Mouse (Mus musculus) heart, postnatal 0 days (tissue): ENCODE measurements around the gene Tmtc1. TPM values are rescaled to one million over a fixed set of nuclear protein-coding genes. Genes with fewer than 3 reads are reported as not detected.

Experiments used
- ATAC-seq: fragments of 200-750 bp; cut with Nextera tagmentation; 2 replicates; pipeline ENCODE4 v1.8.0; 2017; ENCODE audit warnings: low read depth, moderate number of reproducible peaks, moderate library complexity; ENCODE audit not compliant: insufficient read depth
- DNase-seq: peaks from one replicate; pipeline ENCODE4 v3.0.0-alpha.2; 2016; ENCODE audit warnings: low spot score
- H3K27ac ChIP-seq: fragments of 300-500 bp; sonication (generic); 2 replicates; pipeline ENCODE4 v1.5.1; 2014; ENCODE audit warnings: low read depth, mild to moderate bottlenecking
- H3K27me3 ChIP-seq: fragments of 300-500 bp; sonication (generic); 2 replicates; pipeline ENCODE4 v1.6.1; 2014; ENCODE audit warnings: low read length, mixed read lengths; ENCODE audit not compliant: control insufficient read depth, insufficient read depth
- H3K36me3 ChIP-seq: fragments of 300-500 bp; sonication (generic); replicated peaks from 2 replicates; pipeline ENCODE4 v1.6.1; 2014; ENCODE audit warnings: low read length, mixed read lengths; ENCODE audit not compliant: control insufficient read depth, insufficient read depth
- H3K4me1 ChIP-seq: fragments of 300-500 bp; sonication (generic); 2 replicates; pipeline ENCODE4 v1.6.1; 2014; ENCODE audit warnings: antibody characterized with exemption; ENCODE audit not compliant: control insufficient read depth, insufficient read depth
- H3K4me2 ChIP-seq: fragments of 300-500 bp; sonication (generic); 2 replicates; pipeline ENCODE4 v1.6.1; 2014; ENCODE audit warnings: low read depth, mild to moderate bottlenecking, low read length, moderate library complexity
- H3K4me3 ChIP-seq: fragments of 300-500 bp; sonication (generic); 2 replicates; pipeline ENCODE4 v1.5.1; 2014; ENCODE audit warnings: low read depth, low read length
- H3K9ac ChIP-seq: fragments of 300-500 bp; sonication (generic); replicated peaks from 2 replicates; pipeline ENCODE4 v1.6.1; 2014; ENCODE audit warnings: low read depth, low read length, mixed read lengths
- H3K9me3 ChIP-seq: fragments of 300-500 bp; sonication (generic); replicated peaks from 2 replicates; pipeline ENCODE4 v1.6.1; 2016; ENCODE audit warnings: low read length; ENCODE audit not compliant: control insufficient read depth
- CTCF ChIP-seq: IDR thresholded peaks from 2 replicates; pipeline ENCODE4 v1.5.1; 2016; ENCODE audit warnings: antibody characterized with exemption, control low read depth, low read depth
- EP300 ChIP-seq: IDR thresholded peaks from 2 replicates; pipeline ENCODE4 v1.6.1; 2016; ENCODE audit warnings: antibody characterized with exemption, low read depth
- WGBS: fragments of 180-500 bp; shearing (Covaris S2); extraction: QIAGEN DNeasy Blood & Tissue Kit; methylation state at CpG from one replicate; pipeline ENCODE4 v1.1.7; 2014; 5-methylcytosine and 5-hydroxymethylcytosine counted together
- polyA plus RNA-seq: library from polyadenylated mRNA; unstranded; fragments of >200 nt; fragmentation: Nextera tagmentation; extraction: Ambion mirVana; gene quantifications from 2 replicates; pipeline ENCODE4 v1.2.1, GENCODE M21; 2015
- total RNA-seq: library from RNA; depleted of rRNA; stranded (reverse); fragments of >200 nt; gene quantifications from 2 replicates; pipeline ENCODE4 v1.2.3, GENCODE M21; 2014; ENCODE audit warnings: low replicate concordance; rRNA removed

Tmtc1 gene
- total and polyA plus RNA-seq, 2 experiments from 2014 or later, result 2.5 to 28.9 TPM

DNA sequence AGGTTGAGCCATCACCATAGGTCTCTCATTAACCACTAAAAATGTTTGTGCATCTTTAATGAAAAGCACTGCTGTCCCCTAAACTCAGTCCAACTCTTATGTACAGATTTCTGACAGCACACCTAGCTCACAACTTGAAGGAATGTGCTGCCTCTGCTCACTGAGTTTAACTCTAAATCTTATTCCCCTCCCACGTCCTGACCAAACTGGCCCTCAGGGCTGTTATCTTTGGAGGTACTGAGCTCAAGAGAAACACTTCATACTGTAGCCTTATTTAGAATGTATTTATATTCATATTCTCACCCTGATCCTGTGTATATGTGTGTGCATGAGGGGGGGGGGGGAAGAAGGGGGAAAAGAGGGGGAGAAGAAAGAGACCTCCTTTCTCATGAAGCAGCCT lies 236.7 kb downstream of the Tmtc1 start:
- H3K36me3 ChIP-seq, result peaks cover 22% of the 10 kb centered on the region
- H3K4me2 ChIP-seq, result no peak overlapping the region
- no peak for TF ChIP-seq CTCF
- TF ChIP-seq EP300, result no peak
- ATAC-seq (no peak), DNase-seq (no peak)
- H3K9ac ChIP-seq, result no peak overlapping the region
- WGBS, result 26% methylated on average over 1 of the region's 1 CpGs
- H3K27ac ChIP-seq, result no peak overlapping the region
- no peaks in the 10 kb centered on the region for H3K9me3 ChIP-seq
- H3K4me3 ChIP-seq, result no peak overlapping the region
- H3K27me3 ChIP-seq, result no peaks in the 10 kb centered on the region
- peaks cover under 1% of the 10 kb centered on the region for H3K4me1 ChIP-seq

GRCm38 (mm10) chr6:148205134-148205533 lies 239.1 kb downstream of the Tmtc1 start:
- WGBS, result 57% methylated on average over 1 of the region's 1 CpGs
- Histone ChIP-seq H3K4me3 (no peak overlapping the region), H3K27me3 (no peaks in the 10 kb centered on the region), H3K9me3 (no peaks in the 10 kb centered on the region), H3K4me2 (no peak overlapping the region), H3K4me1 (no peaks in the 10 kb centered on the region), H3K27ac (no peak overlapping the region), H3K36me3 (peaks cover 41% of the 10 kb centered on the region), H3K9ac (no peak overlapping the region)
- no peak for DNase-seq
- no peak for TF ChIP-seq EP300
- no peak for ATAC-seq

GRCm38 (mm10) chr6:148199729-148200128 lies 244.5 kb downstream of the Tmtc1 start:
- no peaks in the 10 kb centered on the region for H3K9me3 ChIP-seq
- H3K36me3 ChIP-seq, result peaks cover 65% of the 10 kb centered on the region
- TF ChIP-seq EP300 (no peak), CTCF (no peak)
- 83% methylated on average over 3 of the region's 3 CpGs for WGBS
- no peak overlapping the region for H3K4me3 ChIP-seq
- H3K4me1 ChIP-seq, result no peaks in the 10 kb centered on the region
- no peak overlapping the region for H3K27ac ChIP-seq
- ATAC-seq (no peak), DNase-seq (no peak)
- no peak overlapping the region for H3K4me2 ChIP-seq
- H3K9ac ChIP-seq, result no peak overlapping the region
- H3K27me3 ChIP-seq, result no peaks in the 10 kb centered on the region

DNA sequence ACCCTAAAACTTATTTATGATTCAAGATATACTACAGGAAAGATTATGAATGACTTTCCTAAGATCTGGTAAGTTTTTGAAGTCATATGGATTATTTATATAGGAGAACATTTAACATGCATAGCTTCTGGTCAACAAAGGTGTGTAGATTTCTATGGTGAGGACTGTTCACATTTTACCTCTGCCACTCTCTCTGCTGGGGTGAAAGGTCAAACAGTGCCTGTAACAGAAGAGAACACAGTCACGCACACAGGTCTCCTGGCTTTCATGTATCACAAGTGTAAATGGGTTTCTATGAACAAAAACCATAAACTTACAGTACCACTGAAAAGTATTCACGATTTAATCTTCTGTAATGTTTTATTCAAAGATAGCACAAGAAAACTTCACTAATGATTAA lies 245.0 kb downstream of the Tmtc1 start:
- TF ChIP-seq EP300 (no peak), CTCF (no peak)
- Histone ChIP-seq H3K36me3 (peaks cover 69% of the 10 kb centered on the region), H3K9ac (no peak overlapping the region), H3K4me1 (no peaks in the 10 kb centered on the region), H3K4me2 (no peak overlapping the region), H3K27ac (no peak overlapping the region), H3K27me3 (no peaks in the 10 kb centered on the region), H3K4me3 (no peak overlapping the region), H3K9me3 (no peaks in the 10 kb centered on the region)
- ATAC-seq (no peak), DNase-seq (no peak)
- whole genome bisulfite sequencing, result 88% methylated on average over 2 of the region's 2 CpGs

DNA sequence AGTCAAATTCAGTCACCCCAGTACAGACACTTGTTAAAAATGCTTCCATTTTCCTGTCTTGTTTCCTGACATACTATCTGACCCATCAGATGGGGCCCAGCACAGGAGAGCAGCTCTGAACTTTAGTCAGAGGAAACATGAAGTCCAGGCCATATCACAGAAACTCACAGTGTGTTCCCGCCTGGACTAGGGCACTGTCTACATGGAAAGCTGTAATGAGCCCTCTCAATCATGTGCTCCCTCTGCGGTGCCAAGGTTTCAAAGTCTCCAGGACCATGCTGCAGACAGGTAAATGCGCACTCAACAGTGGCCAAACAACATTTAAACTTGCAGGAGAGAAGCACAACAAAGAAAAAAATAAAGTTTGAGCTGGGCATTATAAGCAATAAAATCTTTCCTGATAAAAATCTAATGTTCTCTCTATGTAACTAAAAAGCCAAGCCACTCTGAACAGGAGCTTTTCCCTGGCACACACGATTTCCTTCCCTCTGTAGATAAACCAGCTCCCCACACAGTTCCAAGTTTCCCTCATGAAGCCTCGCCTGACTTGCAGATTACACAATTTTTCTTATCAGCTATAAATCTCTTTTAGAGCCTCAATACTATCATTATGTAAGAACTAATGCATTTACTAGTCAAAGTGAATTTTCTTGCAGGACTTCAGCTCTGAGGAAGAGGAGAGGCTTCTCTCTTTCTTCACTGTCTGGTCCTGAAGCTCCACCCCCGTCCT lies 250.1 kb downstream of the Tmtc1 start:
- ATAC-seq (no peak), DNase-seq (no peak)
- peaks cover 64% of the 10 kb centered on the region for H3K36me3 ChIP-seq
- no peaks in the 10 kb centered on the region for H3K27me3 ChIP-seq
- H3K9me3 ChIP-seq, result no peaks in the 10 kb centered on the region
- H3K27ac ChIP-seq, result no peak overlapping the region
- H3K4me2 ChIP-seq, result no peak overlapping the region
- H3K9ac ChIP-seq, result no peak overlapping the region
- WGBS, result 78% methylated on average over 6 of the region's 6 CpGs
- no peaks in the 10 kb centered on the region for H3K4me1 ChIP-seq
- no peak overlapping the region for H3K4me3 ChIP-seq
- no peak for TF ChIP-seq EP300
- no peak for TF ChIP-seq CTCF

DNA sequence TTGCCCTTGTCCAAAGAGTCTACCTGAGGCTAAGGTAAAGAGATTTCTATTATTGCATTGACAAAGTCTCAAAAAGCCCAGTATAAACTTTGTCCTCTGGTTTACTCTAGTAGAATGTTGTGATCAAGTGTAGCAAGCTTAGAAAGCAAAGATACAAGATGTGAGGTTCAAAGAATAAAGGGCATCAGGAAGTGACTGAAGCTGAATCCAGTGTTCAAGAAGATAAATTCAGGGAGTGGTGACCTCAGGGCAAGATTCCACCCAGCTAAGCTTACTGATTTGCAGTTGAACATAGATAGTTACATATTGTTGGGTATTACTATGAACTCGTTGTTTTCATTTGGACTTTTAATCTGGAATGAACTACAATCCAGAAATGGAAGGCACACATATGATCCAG lies 258.5 kb downstream of the Tmtc1 start:
- Histone ChIP-seq H3K36me3 (peaks cover 89% of the 10 kb centered on the region), H3K9me3 (no peaks in the 10 kb centered on the region), H3K4me3 (no peak overlapping the region), H3K27me3 (no peaks in the 10 kb centered on the region), H3K4me2 (no peak overlapping the region), H3K27ac (no peak overlapping the region), H3K4me1 (no peaks in the 10 kb centered on the region), H3K9ac (no peak overlapping the region)
- DNase-seq (no peak), ATAC-seq (no peak)
- WGBS, result 89% methylated on average over 1 of the region's 1 CpGs
- TF ChIP-seq CTCF (no peak), EP300 (no peak)

Other genes with a start within 250 kb of the Tmtc1 start
- gene Ergic2, start 232.0 kb downstream of the Tmtc1 start, total RNA-seq, result 57.9 and 130 TPM in 2 replicates
- gene Ergic2, start 232.0 kb downstream of the Tmtc1 start, polyA plus RNA-seq, result 132 and 133 TPM in 2 replicates